Mouse (Mus musculus) layer of hippocampus, postnatal 14 days (tissue): ENCODE results near the gene Mgrn1. TPM values are rescaled to one million over a fixed set of nuclear protein-coding genes. Genes with fewer than 3 reads are reported as not detected.
A peak's percentile ranks its signal among the peaks of the same experiment; 100 is the strongest.

Experiments
- DNase-seq, 2 experiments: peaks; one replicate each; pipeline ENCODE4 v3.0.0; 2021 to 2022; ENCODE audit warnings: low spot score in 2 of 2, mixed read lengths in 1 of 2
- total RNA-seq, 2 experiments: library from RNA; stranded (reverse); gene quantifications; 2 replicates each; pipeline ENCODE4 v1.2.3; 2021

Gene Mgrn1
- total RNA-seq, 2 experiments from 2014 or later = 190 to 194 TPM

DNA sequence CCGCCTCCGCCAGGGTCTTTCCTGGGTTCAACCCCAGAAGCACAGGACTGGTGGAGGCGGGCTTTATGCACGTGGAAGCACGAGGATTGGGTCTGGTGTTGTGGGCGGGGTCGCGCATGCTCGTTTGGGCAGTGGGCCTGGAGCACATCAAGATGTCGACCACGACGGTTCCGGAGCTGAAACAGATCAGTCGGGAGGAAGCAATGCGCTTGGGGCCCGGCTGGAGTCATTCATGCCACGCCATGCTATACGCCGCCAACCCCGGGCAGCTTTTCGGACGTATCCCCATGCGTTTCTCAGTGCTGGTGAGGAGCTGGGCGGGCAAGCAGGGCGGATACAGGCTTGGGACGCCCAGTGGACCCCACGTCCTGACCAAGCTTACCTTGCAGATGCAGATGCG, 52.9 kb downstream of the Mgrn1 start:
- DNase-seq = peak; percentile 94 to 98

DNA sequence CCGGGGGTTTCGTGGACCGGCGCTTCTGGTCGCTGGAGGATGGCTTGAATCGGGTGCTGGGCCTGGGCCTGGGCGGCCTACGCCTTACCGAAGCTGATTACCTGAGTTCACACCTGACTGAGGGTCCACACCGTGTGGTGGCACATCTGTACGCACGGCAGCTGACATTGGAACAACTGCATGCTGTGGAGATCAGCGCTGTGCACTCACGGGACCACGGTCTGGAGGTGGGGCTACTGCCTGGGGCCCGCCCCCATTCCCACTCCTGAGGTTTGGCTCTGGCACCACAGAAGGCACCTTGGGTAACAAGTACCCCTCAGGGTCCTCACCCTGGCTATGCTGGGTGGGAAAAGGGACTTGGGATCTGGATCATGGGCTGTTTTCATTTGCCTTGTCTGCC, 53.4 kb downstream of the Mgrn1 start:
- DNase-seq = peak in 1 of 2 experiments; percentile 40

DNA sequence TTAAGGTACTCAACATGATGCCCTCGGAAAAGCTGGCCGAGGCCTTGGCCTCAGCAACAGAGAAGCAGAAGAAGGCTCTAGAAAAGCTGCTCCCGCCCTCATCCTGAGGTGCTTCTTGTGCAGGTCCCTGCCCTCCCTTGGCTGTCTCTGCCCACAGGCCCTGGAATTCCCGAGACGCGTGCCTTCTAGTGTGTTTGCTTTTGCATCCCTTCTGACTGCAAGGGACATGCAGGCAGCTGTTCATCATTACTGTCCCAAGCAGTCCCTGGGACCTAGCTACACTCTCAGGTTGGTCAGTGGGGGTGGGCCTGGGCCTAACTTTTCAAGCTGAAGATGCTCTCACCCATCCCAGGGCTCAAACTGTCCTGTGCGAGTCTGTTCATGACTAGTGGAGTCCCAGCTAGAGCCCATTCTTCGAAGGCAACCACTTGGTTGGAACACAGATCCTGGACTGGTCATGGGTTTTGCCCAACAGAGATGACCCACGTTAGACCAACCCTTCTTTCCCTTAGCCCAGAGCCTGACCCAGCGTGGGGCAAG, 54.3 kb downstream of the Mgrn1 start:
- DNase-seq = no peak

DNA sequence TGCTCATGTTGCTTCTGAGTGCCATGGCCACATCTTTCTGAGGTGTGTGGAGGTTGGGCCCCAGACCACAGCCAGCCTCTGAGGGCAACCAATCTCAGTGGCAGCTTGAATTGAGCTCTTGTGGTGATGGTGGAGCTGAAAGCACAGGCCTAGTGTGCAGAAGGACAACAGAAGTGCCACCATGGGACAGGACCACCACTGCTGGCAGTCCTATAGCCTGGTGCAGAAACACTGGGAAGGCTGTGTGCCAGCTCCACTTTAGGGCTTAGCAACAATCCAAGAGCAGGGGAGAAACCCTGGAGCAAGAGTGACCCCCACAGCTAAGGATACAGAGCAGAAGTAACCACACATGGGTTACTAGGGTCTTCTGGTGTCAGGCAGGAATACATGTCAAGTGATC, 55.0 kb downstream of the Mgrn1 start:
- DNase-seq = no peak

DNA sequence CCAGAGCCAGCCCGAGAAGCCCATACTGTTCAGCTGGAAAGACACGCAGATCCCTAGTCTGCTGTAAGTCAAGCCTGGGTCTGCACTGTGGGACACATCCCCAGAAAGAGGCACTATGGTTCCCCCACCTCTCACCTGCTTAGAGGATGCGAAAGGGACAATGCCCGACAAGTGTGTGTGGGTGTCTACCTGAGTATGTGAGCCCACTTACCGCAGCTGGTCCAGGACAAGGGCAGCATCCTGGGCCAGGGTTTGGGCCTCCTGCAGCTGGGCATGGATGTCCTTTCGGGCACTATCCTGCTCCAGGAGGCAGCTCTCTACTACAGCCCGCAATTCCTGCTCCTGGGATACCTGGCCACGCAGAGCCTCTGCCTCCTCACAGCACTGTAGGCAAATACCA, 56.8 kb downstream of the Mgrn1 start:
- DNase-seq = no peak

DNA sequence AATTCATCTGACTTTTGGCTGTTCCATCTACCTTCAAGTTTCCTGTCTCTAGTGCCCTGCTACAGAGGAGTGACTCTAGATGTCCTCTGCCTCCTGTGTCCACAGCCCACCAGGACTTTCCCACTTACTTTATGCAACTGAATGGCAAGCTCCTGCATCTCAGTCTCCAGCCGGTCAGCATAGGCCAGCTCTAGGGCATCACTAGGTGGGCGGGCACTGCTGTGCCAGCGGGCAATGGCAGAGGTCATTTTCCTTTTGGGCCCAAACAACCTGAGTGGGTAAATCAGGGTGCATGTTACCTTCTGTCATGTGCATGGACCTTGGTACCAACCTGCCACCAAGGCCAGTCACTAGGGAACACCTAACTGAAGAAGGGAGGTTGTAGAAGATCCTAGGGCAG, 57.4 kb downstream of the Mgrn1 start:
- DNase-seq = no peak

DNA sequence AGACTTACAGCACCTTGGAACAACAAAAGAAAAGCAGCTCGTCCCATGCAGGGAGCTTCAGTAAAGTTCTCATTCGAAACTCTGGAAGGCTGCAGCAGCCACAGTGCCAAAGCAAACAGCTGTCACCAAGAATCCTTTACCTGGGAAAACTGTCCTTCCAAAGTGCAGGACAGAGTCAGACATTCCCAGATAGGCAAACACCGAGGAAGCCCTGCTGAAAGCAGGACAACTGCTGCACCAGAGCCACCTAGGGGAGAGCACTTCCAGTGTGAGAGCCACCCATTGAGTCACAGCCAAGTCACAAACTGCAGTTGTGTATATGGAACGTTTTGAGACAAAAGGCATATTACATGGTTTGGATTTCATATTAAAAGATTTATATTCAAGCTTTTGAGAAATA, 59.4 kb downstream of the Mgrn1 start:
- no peak for DNase-seq

DNA sequence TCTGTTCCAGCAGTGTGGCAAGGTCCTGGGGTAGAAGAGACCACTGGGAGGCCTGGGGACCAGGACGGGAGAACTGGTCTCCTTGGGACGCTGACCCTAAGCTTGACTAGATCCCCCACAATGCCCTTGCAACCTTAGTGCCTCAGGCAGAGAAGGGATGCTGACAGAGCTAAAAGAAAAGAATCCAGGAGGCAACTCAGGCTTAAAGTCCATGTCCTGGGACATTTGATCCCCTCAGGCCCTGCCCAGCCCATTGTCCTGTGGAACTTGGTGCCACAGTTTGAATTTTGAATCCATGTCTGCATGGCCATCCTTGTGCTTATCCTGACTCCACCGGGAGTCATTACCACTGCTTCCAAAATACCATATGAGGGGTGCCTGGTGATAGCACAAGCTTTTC, 60.1 kb downstream of the Mgrn1 start:
- DNase-seq = no peak

DNA sequence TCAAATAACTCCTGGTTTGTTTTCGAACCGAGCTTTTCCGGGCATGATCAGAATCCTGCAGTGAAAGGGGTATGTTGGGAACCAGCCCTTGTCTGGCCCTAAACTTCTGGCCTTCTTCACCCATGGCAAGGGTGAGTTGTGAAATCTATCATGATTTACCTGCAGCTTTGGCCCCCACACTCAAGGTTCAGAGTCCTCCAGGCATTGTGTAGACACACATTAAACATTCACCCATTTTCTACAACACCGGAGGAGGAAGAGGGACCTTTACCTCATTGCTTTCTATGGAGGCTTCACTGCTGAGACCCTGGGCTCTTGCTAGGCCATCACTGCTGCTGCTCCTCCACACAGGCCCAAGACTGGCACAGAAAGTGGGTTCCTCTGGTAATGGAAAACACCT, 61.3 kb downstream of the Mgrn1 start:
- no peak for DNase-seq

DNA sequence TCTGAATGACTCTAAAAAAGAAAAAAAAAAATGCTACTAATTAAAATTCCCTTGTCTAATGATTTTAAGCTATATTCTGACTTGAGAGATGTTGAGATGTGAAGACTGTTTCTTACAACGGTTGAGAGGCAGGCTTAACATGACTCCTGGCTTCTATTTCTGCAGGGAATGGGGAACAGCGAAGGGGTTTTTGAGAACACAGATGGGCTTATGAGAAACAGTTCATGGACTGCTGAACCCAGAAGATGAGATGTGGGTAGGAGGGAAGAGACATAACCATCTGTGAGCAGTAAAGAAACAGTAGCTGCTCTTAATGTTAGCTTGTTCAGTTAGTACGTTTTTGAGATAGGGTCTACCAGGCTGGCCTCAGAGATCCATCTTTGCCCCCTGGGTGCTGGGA, 70.6 kb downstream of the Mgrn1 start:
- no peak for DNase-seq

DNA sequence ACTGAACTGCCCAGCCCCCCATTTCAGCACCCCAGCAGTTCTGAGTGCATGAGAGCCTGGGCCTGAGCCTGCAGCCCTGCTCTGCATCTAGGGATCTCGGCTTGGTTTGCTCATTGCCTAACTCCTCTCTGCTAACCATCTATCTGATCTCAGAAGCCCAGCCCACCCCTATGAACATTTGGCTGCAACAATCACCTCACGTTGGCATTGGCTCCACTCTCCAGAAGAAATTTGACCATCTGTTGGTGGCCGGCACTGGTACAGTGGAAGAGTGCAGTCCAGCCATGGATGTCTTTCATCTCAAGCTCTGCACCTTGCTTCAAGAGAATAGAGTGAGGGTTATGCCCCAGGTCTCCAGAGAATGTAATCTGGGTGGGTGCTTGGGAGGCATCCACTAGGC, 71.4 kb downstream of the Mgrn1 start:
- DNase-seq = no peak

DNA sequence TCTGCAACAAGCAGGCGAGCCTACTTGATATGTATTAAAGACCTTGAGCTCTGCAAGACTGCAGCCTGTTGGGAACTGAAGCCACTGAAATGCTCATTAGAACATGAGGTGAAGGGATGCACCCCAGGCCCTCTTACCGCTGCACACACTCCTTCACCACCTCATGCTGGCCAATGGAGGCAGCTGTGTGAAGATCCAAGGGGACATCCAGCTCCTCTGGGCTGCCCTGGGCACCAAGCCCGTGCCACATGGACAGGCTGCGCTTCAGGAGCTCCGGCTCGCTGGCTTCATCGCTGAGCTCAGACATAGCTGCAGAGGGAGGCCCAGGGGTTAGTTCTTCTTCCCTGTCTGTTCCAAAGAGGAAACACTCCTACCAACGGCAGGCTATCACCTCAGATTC, 74.2 kb downstream of the Mgrn1 start:
- DNase-seq = no peak

DNA sequence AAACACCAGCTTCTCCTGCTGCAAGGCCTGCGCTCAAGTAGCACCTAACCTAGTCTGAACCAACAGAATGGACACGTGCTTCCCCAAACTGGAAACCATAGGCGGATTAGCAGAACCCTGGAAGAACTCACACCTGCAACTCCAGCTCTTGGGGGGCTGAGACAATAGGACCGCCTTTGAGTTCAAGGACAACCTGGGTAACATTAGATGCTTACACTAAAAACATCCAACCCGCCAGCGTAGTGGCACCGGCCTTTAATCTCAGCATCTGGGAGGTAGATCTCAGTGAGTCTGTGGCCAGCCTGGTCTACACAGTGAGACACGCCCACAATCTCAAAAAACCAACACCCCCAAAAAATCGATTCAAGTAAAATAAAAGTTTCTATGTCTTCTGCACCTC, 77.3 kb downstream of the Mgrn1 start:
- no peak for DNase-seq

DNA sequence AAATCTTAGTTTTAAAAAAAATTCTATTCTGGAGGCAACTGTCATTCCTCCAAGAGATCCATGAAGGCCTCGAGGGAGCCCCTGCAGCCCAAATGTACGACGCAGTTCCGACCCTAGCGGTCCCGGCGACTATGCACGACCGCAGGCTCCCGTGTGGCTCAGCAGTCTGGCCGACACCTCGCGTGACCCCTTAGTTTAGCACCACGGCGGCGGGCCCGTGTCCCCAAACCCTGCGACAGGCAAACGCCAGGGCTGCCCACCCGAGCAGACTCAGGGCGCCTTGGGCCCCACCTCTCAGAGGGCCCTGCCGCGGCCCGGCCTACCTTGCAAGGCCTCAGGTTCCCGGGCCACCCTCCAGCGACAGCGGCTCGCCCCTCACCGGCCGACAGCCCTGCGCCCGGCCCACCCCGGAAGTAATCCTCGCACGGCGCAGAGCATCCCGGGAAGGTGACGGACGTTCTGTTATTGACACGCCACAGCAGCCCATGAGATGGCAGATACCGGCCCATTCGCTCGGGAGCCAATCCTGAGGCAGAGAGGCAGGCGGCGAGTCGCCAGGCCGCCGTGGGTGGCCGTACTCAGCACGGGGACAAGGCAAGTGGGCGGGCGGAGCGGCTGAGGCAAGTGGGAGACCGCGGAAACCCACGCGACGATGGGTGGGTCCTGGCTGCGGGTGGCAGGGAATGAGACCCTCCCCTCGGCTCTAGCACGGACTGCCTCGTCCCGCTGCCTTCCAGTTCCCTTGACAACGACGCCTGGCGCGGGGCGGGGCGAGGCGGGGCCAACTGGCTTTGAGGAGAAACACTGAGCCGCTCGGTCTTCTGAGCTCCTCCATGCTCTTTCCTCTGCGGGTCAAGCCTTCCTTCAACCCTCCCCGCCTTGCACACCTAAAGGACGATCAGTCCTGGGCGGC, 78.0 kb downstream of the Mgrn1 start, which contains the start of gene Anks3:
TSS of gene Anks3 (minus strand) at position 409 of the 913 bp plus-strand sequence.
- DNase-seq = peak; percentile 99 to 100

DNA sequence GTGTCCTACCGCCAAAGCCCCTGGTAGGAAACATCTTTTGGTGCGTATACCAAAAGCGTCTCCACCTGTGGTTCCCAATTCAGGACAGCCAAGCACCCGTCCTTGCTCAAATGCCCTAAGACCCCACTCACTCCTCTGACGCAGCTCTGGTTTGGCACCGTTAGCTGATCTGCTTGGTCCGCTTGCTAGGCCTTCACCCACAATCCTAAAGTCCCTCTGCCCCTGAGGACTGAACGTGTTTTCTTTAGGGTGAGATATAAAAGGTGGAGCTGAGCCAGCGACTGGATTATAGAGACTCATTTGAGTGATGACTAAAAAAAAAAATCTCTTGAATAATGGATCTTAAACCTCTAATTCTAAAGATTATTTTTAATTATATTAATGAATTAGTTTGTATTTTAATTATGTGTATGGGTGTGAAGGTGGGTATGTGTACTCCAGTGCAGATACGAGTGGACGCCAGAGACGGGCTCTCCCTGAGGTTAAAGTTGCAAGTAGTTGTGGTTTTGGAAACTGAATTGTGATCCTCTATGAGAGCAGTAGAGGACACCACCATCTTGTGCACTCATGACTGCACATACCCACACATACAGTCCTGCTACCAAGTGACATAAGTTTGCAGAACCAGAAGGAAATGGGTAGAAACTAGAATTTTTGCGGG, 78.8 kb downstream of the Mgrn1 start:
- no peak for DNase-seq

DNA sequence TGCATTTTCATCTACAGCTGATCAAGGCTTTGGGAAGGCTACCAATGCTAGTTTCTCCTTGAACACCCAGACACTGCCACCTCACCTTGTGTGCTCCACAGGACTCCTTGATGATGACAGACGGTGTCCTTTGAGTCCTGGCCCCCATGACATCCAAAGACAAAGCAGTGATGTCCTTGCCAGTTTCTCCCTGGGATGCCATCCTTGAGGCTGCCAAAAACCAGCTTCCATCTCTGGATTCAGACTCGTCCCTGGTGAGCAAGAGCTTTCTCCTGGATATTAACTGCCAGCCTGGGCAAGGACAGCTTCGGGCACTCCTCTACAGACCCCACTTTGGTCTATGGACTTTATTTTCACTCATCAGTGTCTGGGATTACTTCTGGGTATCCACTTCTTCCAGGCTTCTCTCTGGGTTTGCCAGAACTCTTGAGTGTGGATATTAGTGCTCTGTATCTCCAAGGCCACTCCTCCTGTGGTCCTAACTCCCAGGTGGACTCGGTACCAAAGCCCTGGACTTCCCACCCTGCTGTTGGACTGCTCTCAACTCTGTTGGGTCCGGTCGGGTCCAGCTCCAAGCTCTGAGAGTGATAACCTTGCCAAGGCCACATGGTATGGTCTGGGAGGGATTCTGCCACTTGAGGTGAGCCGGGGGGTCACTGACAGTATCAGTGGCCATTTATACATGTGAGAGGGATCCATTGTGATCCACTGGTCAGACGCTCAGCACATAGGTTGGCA, 79.5 kb downstream of the Mgrn1 start:
- no peak for DNase-seq

DNA sequence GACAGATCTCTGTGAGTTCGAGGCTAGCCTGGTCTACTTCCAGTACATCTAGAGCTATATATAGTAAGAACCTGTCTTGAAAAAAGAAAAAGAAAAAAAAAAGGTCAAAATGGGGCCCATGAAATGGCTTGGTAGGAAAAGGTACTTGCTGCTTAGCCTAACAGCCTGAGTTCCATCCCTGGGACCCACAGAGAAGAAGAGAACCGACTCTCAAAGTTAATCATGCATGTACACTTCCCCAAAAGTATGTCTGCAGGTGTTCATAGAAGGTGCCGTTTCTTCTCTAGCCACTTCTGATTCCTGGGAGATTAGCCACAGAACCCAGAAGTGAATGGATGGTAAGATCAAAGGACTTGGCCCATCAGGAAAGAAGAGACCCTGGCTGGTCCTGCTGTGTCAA, 82.4 kb downstream of the Mgrn1 start:
- no peak for DNase-seq

DNA sequence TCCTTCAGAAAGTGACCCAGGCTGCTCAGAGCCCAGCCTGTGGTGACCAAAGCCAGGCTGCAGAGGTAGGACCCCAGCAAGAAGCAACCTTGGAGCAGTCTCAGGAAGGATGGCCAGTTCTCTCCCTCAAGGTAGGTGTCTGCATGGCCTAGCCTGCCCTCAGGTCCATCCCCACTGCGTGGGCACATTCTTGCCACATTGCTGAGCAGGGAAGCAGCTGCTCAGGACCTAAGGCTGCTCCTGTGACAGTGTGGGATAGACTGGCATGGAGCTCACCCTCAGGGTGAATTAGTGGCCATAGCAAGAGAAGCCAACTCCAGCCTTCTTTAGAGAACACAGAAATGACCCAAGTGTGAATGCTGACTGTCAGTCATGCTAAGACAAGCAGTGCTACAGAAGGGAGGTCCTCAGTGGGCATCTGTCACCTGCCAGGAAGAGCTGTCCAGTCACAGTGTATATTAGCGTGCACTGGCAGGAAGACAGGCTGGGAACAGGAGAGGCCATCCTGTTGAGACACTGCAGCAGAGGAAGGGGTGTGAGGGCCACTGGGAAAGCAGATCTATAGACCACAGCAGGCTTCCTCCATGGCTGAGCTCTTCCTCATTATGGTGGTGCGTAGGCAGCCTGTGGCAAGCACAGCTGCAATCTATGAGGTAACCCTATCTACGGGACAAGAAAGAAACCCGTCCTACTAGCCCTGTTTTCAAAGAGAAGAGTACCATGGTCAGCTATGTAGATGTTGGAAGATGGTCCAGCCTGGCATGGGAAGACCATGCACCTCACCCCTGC, 83.2 kb downstream of the Mgrn1 start:
- no peak for DNase-seq

DNA sequence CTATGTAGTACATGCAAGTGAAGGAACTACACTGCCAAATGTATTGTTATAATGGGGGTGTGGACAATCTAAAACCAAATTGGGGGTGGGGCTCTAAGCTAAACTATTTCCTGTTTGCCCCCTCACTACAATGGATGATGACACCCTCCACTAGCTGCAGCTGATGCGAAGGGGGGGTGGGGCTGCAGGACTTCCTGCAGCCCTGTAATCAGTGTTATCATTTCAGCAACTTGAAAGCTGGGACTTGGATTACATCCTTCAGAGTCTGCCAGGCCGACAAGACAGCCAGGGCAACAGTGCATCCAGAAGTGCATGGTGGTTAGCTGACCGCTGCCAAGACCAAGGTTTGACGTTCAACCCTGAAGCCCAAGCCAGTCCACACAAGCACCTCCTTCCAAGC, 85.6 kb downstream of the Mgrn1 start:
- DNase-seq = no peak

DNA sequence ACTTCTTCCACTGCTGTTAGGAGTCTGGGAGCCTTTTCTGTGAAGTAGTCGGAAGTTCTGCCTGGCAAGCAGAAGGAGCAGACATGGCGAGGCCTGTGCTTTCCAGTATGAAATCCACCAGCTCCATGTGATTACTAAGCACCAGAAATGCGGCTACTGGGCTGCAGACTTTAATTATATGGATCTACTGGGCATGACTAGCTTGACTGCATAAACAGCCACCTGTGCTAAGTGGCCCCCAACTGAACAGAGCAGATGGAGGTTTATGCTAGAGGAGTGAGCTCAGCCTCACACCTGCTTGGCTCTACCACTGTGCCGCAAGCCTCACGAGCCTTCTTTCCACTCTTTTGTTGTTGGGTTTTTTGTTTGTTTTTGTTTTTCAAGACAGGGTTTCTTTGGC, 88.5 kb downstream of the Mgrn1 start:
- no peak for DNase-seq

DNA sequence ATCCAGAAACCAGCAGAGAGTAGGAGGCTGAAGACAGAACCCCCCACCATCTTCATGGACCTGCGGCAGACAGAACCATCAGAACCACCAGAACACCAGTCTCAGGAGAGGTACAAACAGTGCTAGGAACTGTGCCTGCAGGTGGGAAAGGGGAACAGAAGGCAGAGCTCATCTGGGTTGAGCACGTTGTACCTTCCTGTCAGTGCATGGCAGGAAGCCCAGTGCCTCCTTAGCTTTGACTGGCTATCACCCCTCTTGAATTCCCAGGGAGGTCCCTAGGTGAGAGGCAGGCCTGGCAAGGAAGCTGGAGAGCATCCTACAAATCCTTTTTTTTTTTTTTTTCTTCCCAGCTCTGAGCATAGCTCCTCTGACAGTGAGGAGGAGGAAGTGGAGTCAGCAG, 90.1 kb downstream of the Mgrn1 start:
- no peak for DNase-seq
